Mouse (Mus musculus) kidney, postnatal 10 days (tissue): ENCODE measurements around the gene Oas2.

ENCODE experiments used
- DNase-seq: peaks from one replicate; pipeline ENCODE4 v3.0.0; 2021; ENCODE audit warnings: mixed read lengths

Gene Oas2

GRCm38 (mm10) chr5:120725811-120726455, 23.7 kb downstream of the Oas2 start:
- no peak for DNase-seq

GRCm38 (mm10) chr5:120721005-120721404, 28.6 kb downstream of the Oas2 start:
- DNase-seq = no peak

- DNase-seq = no peak
Measured at GRCm38 (mm10) chr5:120718600-120719378, 30.9 kb downstream of the Oas2 start.

- DNase-seq = no peak
Measured at GRCm38 (mm10) chr5:120717136-120717535, 32.5 kb downstream of the Oas2 start.

- peak; percentile 83 for DNase-seq
Measured at GRCm38 (mm10) chr5:120714314-120714713, 35.3 kb downstream of the Oas2 start.

- no peak for DNase-seq
Measured at GRCm38 (mm10) chr5:120712721-120713120, 36.9 kb downstream of the Oas2 start.

GRCm38 (mm10) chr5:120711827-120712226, 37.8 kb downstream of the Oas2 start, which contains the start of gene Dtx1:
Dtx1 (minus strand) TSS chr5:120711927.
- no peak for DNase-seq

- peak; percentile 59 for DNase-seq
Measured at GRCm38 (mm10) chr5:120711416-120711815, 38.2 kb downstream of the Oas2 start.

- no peak for DNase-seq
Measured at GRCm38 (mm10) chr5:120710826-120711248, 38.8 kb downstream of the Oas2 start.

- DNase-seq = peak; percentile 48
Measured at GRCm38 (mm10) chr5:120710161-120710825, 39.4 kb downstream of the Oas2 start.

GRCm38 (mm10) chr5:120706976-120707375, 42.7 kb downstream of the Oas2 start:
- no peak for DNase-seq

GRCm38 (mm10) chr5:120706541-120706940, 43.1 kb downstream of the Oas2 start:
- DNase-seq = no peak

- no peak for DNase-seq
Measured at GRCm38 (mm10) chr5:120704421-120704820, 45.2 kb downstream of the Oas2 start.

GRCm38 (mm10) chr5:120703660-120704059, 46.0 kb downstream of the Oas2 start:
- DNase-seq = no peak

- no peak for DNase-seq
Measured at GRCm38 (mm10) chr5:120702969-120703368, 46.7 kb downstream of the Oas2 start.

- DNase-seq = no peak
Measured at GRCm38 (mm10) chr5:120702421-120702820, 47.2 kb downstream of the Oas2 start.

- no peak for DNase-seq
Measured at GRCm38 (mm10) chr5:120700996-120701790, 48.5 kb downstream of the Oas2 start.

- no peak for DNase-seq
Measured at GRCm38 (mm10) chr5:120698801-120699391, 50.8 kb downstream of the Oas2 start.

- no peak for DNase-seq
Measured at GRCm38 (mm10) chr5:120698181-120698580, 51.5 kb downstream of the Oas2 start.

GRCm38 (mm10) chr5:120696865-120697264, 52.8 kb downstream of the Oas2 start:
- no peak for DNase-seq

GRCm38 (mm10) chr5:120696057-120696743, 53.5 kb downstream of the Oas2 start:
- DNase-seq = no peak

- DNase-seq = no peak
Measured at GRCm38 (mm10) chr5:120694695-120695074, 55.0 kb downstream of the Oas2 start.
